Mouse (Mus musculus) kidney, adult 8-10 months (tissue): Measurements from ENCODE around the gene Gm17359.

Experiments used
- DNase-seq, 2 experiments: peaks; one replicate each; pipeline ENCODE4 v3.0.0; 2022

The Gm17359 gene

GRCm38 (mm10) chr3:79358721-79359120 is 22.3 kb downstream of the Gm17359 start:
- no peak for DNase-seq

- no peak for DNase-seq
Measured at GRCm38 (mm10) chr3:79360317-79361101, 24.0 kb downstream of the Gm17359 start.

GRCm38 (mm10) chr3:79366098-79366497 is 29.6 kb downstream of the Gm17359 start:
- DNase-seq, result peak in 1 of 2 experiments; percentile 7

- DNase-seq, result peak; percentile 61 to 66
Measured at GRCm38 (mm10) chr3:79368306-79368705, 31.8 kb downstream of the Gm17359 start.

- DNase-seq, result no peak
Measured at GRCm38 (mm10) chr3:79370385-79370929, 34.0 kb downstream of the Gm17359 start.

- no peak for DNase-seq
Measured at GRCm38 (mm10) chr3:79371506-79372195, 35.2 kb downstream of the Gm17359 start.

- DNase-seq, result no peak
Measured at GRCm38 (mm10) chr3:79373930-79374329, 37.5 kb downstream of the Gm17359 start.

- peak in 1 of 2 experiments; percentile 13 for DNase-seq
Measured at GRCm38 (mm10) chr3:79378086-79378485, 41.6 kb downstream of the Gm17359 start.

- DNase-seq, result no peak
Measured at GRCm38 (mm10) chr3:79379255-79379836, 42.9 kb downstream of the Gm17359 start.

- peak in 1 of 2 experiments; percentile 18 for DNase-seq
Measured at GRCm38 (mm10) chr3:79379873-79380595, 43.6 kb downstream of the Gm17359 start.

GRCm38 (mm10) chr3:79381398-79381797 is 44.9 kb downstream of the Gm17359 start:
- peak in 1 of 2 experiments; percentile 27 for DNase-seq

- no peak for DNase-seq
Measured at GRCm38 (mm10) chr3:79385434-79386029, 49.1 kb downstream of the Gm17359 start.

GRCm38 (mm10) chr3:79389081-79389480 is 52.6 kb downstream of the Gm17359 start:
- DNase-seq, result no peak

- peak in 1 of 2 experiments; percentile 14 for DNase-seq
Measured at GRCm38 (mm10) chr3:79400552-79400951, 64.1 kb downstream of the Gm17359 start.

GRCm38 (mm10) chr3:79402056-79402455 is 65.6 kb downstream of the Gm17359 start:
- DNase-seq, result no peak

- no peak for DNase-seq
Measured at GRCm38 (mm10) chr3:79408546-79408945, 72.1 kb downstream of the Gm17359 start.

GRCm38 (mm10) chr3:79409927-79410628 is 73.6 kb downstream of the Gm17359 start:
- DNase-seq, result no peak

- DNase-seq, result no peak
Measured at GRCm38 (mm10) chr3:79410629-79410995, 74.2 kb downstream of the Gm17359 start.

GRCm38 (mm10) chr3:79411666-79412065 is 75.2 kb downstream of the Gm17359 start:
- no peak for DNase-seq

- no peak for DNase-seq
Measured at GRCm38 (mm10) chr3:79413492-79413891, 77.0 kb downstream of the Gm17359 start.

- DNase-seq, result no peak
Measured at GRCm38 (mm10) chr3:79415081-79415480, 78.6 kb downstream of the Gm17359 start.

- DNase-seq, result no peak
Measured at GRCm38 (mm10) chr3:79415929-79416328, 79.5 kb downstream of the Gm17359 start.
